Mouse (Mus musculus): ENCODE data around the gene Zmym3. TPM values are rescaled to one million over a fixed set of nuclear protein-coding genes. Genes with fewer than 3 reads are reported as not detected.

The Zmym3 gene
- polyA plus RNA-seq, 1 experiment, result 22.0 TPM

- no peaks in the 10 kb centered on the region for H3K36me3 ChIP-seq (ENCODE audit: control insufficient read depth, insufficient read depth, low read length)
- no peak for TF ChIP-seq CTCF (conservative IDR thresholded peaks at IDR 0.05; ENCODE audit: insufficient read depth, insufficient read length, low read depth, low read length)
- no peak for TF ChIP-seq POLR2A (IDR thresholded peaks at IDR 0.05; ENCODE audit: low read depth, low read length)
- WGBS, result 60% methylated on average over 5 of the region's 5 CpGs
- H3K27ac ChIP-seq (ENCODE audit: insufficient read depth, low read depth, low read length), result peak overlapping the region; percentile 3; the same call in 1 of the 2 replicates
- no peaks in the 10 kb centered on the region for H3K27me3 ChIP-seq (replicated peaks; ENCODE audit: control insufficient read depth, insufficient read depth, low read length)
- no peaks in the 10 kb centered on the region; the same call in 1 of the 2 replicates for H3K4me1 ChIP-seq (ENCODE audit: control insufficient read depth, insufficient read depth, low read length)
- H3K4me3 ChIP-seq (ENCODE audit: insufficient read depth, low read depth, low read length), result no peak overlapping the region
- DNase-seq, result peak; percentile 60
Measured at GRCm38 (mm10) chrX:101388866-101389537, 31.6 kb downstream of the Zmym3 start.

GRCm38 (mm10) chrX:101386222-101386621 is 34.4 kb downstream of the Zmym3 start:
- Histone ChIP-seq H3K4me1 (ENCODE audit: control insufficient read depth, insufficient read depth, low read length) (no peaks in the 10 kb centered on the region; the same call in 1 of the 2 replicates), H3K36me3 (ENCODE audit: control insufficient read depth, insufficient read depth, low read length) (no peaks in the 10 kb centered on the region), H3K27ac (ENCODE audit: insufficient read depth, low read depth, low read length) (no peak overlapping the region), H3K4me3 (ENCODE audit: insufficient read depth, low read depth, low read length) (no peak overlapping the region), H3K27me3 (replicated peaks; ENCODE audit: control insufficient read depth, insufficient read depth, low read length) (no peaks in the 10 kb centered on the region)
- TF ChIP-seq CTCF (conservative IDR thresholded peaks at IDR 0.05; ENCODE audit: insufficient read depth, insufficient read length, low read depth, low read length) (no peak), POLR2A (IDR thresholded peaks at IDR 0.05; ENCODE audit: low read depth, low read length) (no peak)
- no peak for DNase-seq
- WGBS, result 61% methylated on average over 4 of the region's 4 CpGs

- no peak overlapping the region for H3K4me3 ChIP-seq (ENCODE audit: insufficient read depth, low read depth, low read length)
- TF ChIP-seq POLR2A (IDR thresholded peaks at IDR 0.05; ENCODE audit: low read depth, low read length), result no peak
- TF ChIP-seq CTCF (conservative IDR thresholded peaks at IDR 0.05; ENCODE audit: insufficient read depth, insufficient read length, low read depth, low read length), result no peak
- no peak for DNase-seq
- no peaks in the 10 kb centered on the region; the same call in 1 of the 2 replicates for H3K4me1 ChIP-seq (ENCODE audit: control insufficient read depth, insufficient read depth, low read length)
- no peaks in the 10 kb centered on the region for H3K27me3 ChIP-seq (replicated peaks; ENCODE audit: control insufficient read depth, insufficient read depth, low read length)
- WGBS, result 26% methylated on average over 32 of the region's 32 CpGs
- no peak overlapping the region for H3K27ac ChIP-seq (ENCODE audit: insufficient read depth, low read depth, low read length)
- no peaks in the 10 kb centered on the region for H3K36me3 ChIP-seq (ENCODE audit: control insufficient read depth, insufficient read depth, low read length)
Measured at GRCm38 (mm10) chrX:101384439-101385137, 36.1 kb downstream of the Zmym3 start.

DNA sequence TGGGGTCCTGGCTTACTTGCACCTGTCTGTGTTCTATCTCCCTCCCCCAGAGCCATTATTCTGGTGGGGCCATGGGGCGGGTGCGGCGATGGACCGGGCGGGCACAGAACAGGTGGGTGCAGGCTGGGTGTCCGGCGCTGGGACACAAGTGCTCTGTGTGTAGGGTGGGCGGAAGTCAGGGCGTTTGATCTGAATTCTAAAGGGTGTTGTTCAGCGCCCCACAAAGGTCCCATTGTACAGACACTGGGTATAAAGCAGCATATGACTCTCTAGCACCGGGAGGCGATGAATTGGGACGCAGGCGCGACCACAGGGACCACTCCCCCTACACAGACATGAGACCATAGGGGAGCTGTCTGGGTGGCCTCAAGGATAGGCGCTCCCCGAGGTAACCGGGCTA is 37.2 kb downstream of the Zmym3 start:
- no peak for TF ChIP-seq POLR2A (IDR thresholded peaks at IDR 0.05; ENCODE audit: low read depth, low read length)
- no peak for TF ChIP-seq CTCF (conservative IDR thresholded peaks at IDR 0.05; ENCODE audit: insufficient read depth, insufficient read length, low read depth, low read length)
- H3K27me3 ChIP-seq (replicated peaks; ENCODE audit: control insufficient read depth, insufficient read depth, low read length), result no peaks in the 10 kb centered on the region
- H3K4me1 ChIP-seq (ENCODE audit: control insufficient read depth, insufficient read depth, low read length), result no peaks in the 10 kb centered on the region; the same call in 1 of the 2 replicates
- WGBS, result 52% methylated on average over 18 of the region's 18 CpGs
- H3K36me3 ChIP-seq (ENCODE audit: control insufficient read depth, insufficient read depth, low read length), result no peaks in the 10 kb centered on the region
- H3K4me3 ChIP-seq (ENCODE audit: insufficient read depth, low read depth, low read length), result no peak overlapping the region
- DNase-seq, result no peak
- H3K27ac ChIP-seq (ENCODE audit: insufficient read depth, low read depth, low read length), result no peak overlapping the region

- Histone ChIP-seq H3K27me3 (replicated peaks; ENCODE audit: control insufficient read depth, insufficient read depth, low read length) (no peaks in the 10 kb centered on the region), H3K4me1 (ENCODE audit: control insufficient read depth, insufficient read depth, low read length) (peaks cover 3% of the 10 kb centered on the region; the same call in 1 of the 2 replicates), H3K36me3 (ENCODE audit: control insufficient read depth, insufficient read depth, low read length) (no peaks in the 10 kb centered on the region), H3K4me3 (ENCODE audit: insufficient read depth, low read depth, low read length) (no peak overlapping the region), H3K27ac (ENCODE audit: insufficient read depth, low read depth, low read length) (no peak overlapping the region)
- TF ChIP-seq CTCF (conservative IDR thresholded peaks at IDR 0.05; ENCODE audit: insufficient read depth, insufficient read length, low read depth, low read length) (no peak), POLR2A (IDR thresholded peaks at IDR 0.05; ENCODE audit: low read depth, low read length) (no peak)
- 39% methylated on average over 1 of the region's 1 CpGs for WGBS
- no peak for DNase-seq
Measured at GRCm38 (mm10) chrX:101379744-101380143, 40.9 kb downstream of the Zmym3 start.

DNA sequence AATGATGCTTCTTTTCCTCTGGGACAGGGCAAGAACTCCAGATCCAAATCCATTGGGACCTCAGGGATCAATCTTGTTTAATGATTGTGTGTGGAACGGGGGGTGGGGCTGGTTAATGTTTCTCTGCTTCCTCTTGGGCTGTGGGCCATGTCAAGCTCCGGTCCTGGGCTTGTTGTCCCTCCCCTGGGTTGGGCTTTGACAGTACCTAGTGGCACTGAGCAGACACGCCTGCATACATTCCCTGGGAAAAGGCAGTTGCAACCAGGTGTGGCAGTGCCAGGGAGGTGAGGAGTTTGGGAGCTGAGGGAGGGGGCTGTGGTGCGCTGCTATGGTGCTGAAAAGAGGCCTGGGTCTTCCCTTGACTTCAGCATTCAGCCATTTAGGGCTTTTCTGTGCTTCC is 43.6 kb downstream of the Zmym3 start:
- Histone ChIP-seq H3K4me3 (ENCODE audit: insufficient read depth, low read depth, low read length) (peak overlapping the region; percentile 30), H3K36me3 (ENCODE audit: control insufficient read depth, insufficient read depth, low read length) (no peaks in the 10 kb centered on the region), H3K27ac (ENCODE audit: insufficient read depth, low read depth, low read length) (peak overlapping the region; percentile 73), H3K27me3 (replicated peaks; ENCODE audit: control insufficient read depth, insufficient read depth, low read length) (no peaks in the 10 kb centered on the region), H3K4me1 (ENCODE audit: control insufficient read depth, insufficient read depth, low read length) (peaks cover 3% of the 10 kb centered on the region; the same call in 1 of the 2 replicates)
- WGBS, result 23% methylated on average over 4 of the region's 4 CpGs
- peak; percentile 87 for DNase-seq
- TF ChIP-seq POLR2A (IDR thresholded peaks at IDR 0.05; ENCODE audit: low read depth, low read length) (peak; percentile 10), CTCF (conservative IDR thresholded peaks at IDR 0.05; ENCODE audit: insufficient read depth, insufficient read length, low read depth, low read length) (0 out of 2 replicates have a peak, but pooled peaks have one; percentile 4)

All from kidney, adult 2 months (tissue).